Mouse (Mus musculus) natural killer cell, adult 2 months (primary cell): ENCODE data around the gene Tbc1d5.
"Not testable (repeated sequence)": the region's sequence is repeated elsewhere in the genome, so short reads cannot be mapped to it uniquely, and the experiment has no call there.

Source experiments
- DNase-seq, 2 experiments: peaks; one replicate each; pipeline ENCODE4 v3.0.0; 2022; ENCODE audit warnings: low spot score in 2 of 2

Tbc1d5 gene

GRCm38 (mm10) chr17:50741386-50741785 is 437.8 kb downstream of the Tbc1d5 start:
- no peak for DNase-seq

DNA sequence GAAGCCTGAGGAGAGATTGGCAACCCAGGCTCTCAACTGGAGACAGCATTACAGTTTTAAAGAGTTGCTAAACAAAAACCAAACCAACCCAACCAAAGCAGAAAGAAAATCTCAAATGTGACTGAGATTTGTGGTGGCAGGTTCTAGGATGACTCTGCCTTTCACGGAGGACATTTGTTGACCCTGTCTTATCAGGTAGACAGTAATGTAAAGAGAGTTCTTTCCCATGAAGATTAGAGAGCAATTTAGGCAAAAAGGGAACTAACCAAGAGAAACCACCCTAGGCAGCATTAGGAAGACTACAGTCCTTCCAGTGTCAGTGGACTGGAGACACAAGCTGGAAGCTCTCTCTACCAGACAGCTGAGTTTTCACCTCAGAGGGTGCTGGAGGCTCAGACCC is 438.3 kb downstream of the Tbc1d5 start:
- DNase-seq: no peak

- DNase-seq: no peak
These were observed 440.7 kb downstream of the Tbc1d5 start for GRCm38 (mm10) chr17:50738476-50738875.

GRCm38 (mm10) chr17:50737068-50737467 is 442.1 kb downstream of the Tbc1d5 start:
- no peak for DNase-seq

DNA sequence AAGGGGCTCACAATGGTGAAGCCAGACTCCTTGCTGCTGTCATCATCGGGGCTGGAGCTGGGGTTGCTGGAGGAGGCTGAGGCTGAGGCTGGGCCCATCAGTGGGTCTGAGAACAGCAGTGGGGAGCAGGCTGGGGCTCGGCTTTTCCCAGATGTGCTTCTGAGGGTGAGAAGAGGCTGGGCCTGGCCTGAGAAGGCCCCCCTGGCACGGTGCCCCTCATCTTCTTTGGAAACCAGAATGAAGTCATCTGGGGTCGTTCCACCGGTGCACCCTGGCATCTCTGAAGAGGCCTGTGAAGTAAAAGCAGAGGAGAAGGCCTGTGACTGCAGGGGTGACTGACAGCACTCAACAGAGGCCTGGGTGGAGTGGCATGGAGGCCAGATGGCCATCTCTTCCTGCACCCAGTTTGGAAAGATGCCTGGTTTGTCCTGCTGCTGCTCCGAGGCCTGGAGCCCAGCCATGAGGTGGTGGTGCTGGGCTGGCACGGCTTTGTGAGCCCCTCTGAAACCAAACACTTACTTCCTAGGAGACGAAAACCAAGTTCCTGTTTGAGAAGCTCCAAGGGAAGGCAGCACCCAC is 443.1 kb downstream of the Tbc1d5 start:
- no peak for DNase-seq

DNA sequence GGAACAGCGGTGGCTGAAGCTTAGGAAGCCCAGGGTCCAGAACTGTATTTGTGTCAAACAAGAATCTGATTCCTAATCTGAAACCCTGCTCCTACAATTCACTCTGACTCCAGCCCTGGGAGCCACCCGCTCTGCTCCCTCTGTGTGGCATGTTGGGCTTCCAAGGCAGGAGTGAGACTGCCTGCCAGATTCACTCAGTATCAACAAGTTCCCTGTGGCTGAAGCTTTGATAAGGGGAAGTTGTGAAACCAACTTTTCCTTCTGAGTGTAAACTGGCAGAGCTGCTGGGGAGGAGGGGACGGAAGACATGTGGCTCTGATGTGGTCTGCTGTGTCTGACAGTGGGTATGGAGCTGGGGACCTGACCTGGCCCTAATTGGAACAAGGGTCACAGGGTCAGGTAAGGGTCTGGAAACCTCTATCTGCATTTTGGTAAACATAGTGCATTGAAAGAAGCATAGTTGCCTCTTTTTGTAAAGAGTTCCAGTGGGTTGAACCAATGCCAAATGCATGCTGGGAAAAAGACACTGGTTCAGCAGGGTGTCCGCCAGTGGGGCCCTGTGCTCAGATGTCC is 443.7 kb downstream of the Tbc1d5 start:
- no peak for DNase-seq

DNA sequence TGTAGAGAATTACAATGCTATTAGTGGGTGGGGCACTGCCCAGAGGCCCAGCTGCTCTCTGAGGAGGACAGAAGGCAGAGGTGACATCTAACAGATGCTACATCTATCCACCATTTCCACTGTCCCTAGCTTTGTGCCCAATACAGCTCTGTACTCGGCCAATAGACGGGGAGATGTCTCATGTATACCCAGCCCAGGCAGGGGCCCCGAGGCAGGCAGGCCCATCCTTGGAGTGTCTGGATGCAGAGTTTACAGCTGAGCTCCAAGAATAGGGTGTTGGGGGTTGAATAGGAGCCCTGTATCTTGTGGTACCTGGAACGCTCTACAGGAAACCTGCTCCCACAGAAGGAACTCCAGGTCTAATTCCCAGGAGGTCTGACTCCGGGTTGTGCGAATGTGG is 444.4 kb downstream of the Tbc1d5 start:
- DNase-seq: no peak

DNA sequence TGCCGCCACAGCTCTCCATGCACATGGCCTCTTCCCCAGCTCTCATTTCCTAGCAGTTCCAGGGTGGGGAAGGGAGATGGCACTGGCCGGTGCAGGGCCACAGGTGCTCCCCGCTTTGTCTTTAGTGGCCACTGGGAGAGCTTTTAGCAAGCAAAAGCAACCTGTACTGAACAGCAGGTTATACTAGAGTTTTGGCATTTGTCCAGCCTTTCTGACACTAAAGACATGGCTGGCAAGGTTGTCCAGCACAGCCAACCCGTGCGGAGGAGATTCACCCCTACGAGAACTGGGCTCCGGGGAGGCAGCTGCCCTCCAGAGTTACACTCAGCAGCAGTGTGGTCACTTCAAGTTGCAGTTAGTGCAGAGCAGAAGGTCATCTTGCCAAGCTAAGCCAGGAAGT is 445.8 kb downstream of the Tbc1d5 start:
- DNase-seq: no peak

DNA sequence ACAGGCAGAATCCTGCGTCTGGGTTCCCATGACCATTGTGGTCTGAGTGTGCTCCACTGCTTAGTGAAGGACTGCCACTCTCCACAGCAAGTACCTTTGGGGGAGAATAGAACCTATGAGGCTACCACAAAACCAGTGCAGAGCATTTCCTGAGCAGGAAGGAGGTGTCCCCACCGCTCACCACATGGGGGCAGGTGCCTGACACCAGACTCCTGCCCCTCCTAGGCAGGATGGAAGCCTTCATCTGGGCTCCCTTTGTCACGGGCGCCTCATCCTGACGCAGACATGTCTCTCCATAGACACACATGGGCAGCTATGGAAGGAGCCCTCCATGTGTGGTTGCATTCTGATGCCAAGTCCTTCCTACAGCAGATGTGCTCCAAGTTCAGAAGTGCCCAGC is 447.3 kb downstream of the Tbc1d5 start:
- peak; percentile 34 to 44 for DNase-seq

DNA sequence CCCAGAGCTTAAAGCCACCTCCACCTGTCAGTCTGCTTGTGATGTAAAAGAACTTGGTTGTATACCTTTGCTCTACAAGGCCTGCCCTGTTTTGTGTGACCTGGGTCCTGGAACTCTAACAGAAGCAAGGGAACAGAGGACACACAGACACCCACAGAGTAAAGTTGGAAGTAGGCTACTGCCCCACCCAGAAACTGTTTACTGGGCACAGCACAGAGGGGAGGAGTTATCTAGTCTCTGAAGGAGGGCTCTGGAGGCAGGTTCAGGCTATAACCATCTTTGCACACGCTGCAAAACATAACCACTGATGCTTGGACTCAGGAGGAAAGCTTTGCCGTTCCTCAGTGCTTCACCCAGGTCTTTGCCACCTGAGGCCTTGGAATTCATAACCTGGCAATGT is 448.3 kb downstream of the Tbc1d5 start:
- no peak for DNase-seq

DNA sequence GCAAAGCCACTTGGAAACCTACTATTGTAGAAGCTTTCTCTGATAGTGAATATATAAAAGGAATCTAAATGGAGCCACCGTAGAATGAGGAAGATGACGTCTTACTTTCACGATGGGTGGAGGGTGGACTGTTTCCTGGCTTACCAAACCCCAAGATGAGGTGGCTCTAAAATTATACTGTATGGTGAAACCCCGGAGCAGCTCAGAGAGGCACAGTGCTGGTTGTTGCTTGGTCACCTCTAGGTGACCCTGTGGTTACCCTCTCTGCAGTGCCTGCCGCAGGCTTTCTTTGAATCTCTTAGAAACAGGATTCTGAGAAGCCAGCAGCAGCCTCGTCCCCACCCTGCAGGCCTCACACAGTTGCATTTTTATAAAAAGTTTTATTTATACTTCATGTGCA is 449.6 kb downstream of the Tbc1d5 start:
- DNase-seq: peak; percentile 41 to 50

GRCm38 (mm10) chr17:50729031-50729430 is 450.1 kb downstream of the Tbc1d5 start:
- DNase-seq: no peak

- no peak for DNase-seq
These were observed 452.9 kb downstream of the Tbc1d5 start for GRCm38 (mm10) chr17:50726265-50726664.

- DNase-seq: no peak
These were observed 454.8 kb downstream of the Tbc1d5 start for GRCm38 (mm10) chr17:50724376-50724775.

DNA sequence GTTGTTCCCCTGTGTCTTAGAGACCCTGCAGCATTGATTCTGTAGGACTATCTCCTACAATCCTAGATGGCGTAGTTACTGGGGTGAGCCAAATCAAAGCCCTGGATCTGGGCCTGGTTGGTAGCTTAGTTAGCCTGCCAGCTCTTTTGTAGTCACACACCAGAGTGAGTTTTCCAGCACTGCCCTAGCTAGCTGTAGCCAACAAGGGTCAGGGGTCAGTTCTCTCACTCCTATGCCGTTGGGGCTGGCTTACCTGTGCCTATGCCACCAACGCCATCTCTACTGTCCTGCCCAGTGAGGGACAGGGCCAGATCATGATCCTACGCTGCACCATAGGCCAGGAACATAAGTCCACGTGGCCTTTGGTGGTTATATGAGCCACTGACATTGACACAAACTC is 461.6 kb downstream of the Tbc1d5 start:
- DNase-seq: no peak

- no peak for DNase-seq
These were observed 468.5 kb downstream of the Tbc1d5 start for GRCm38 (mm10) chr17:50710497-50711222.

GRCm38 (mm10) chr17:50698410-50698809 is 480.7 kb downstream of the Tbc1d5 start:
- DNase-seq: not testable (repeated sequence)

DNA sequence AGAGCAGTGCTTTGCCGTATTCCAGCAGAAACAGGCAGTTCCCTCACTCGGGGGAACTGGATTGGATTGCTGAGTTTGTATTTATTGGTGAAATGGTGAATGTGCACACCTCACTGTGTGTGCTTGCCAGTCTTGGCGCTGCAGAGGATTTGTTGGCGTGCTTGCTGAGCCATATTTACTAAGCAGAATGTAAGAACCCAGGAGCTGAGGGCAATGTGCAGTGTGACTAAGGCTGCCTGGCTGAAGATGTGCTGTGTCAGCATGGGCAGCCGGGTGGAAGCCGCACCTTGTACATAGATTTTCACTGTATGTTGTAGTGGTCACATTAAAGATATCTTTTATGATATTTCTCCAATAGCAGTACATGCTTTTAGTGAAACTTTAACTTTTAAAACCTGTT is 491.0 kb downstream of the Tbc1d5 start:
- no peak for DNase-seq

DNA sequence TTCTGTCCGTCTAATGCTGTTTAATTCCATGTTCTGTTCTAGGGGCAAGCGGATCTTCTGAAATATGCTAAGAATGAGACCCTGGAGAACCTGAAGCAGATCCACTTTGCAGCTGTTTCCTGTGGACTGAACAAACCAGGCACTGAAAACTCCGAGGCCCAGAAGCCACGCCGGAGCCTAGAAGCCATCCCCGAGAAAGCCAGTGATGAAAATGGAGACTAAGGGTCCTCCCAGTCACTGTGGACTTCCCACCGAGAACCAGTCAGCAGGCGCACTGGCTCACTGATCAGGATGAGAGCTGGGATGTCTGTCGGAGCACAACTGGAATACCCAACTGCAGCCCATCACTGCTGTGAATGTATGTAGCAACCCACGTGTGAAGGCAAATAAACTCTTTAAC is 491.5 kb downstream of the Tbc1d5 start:
- DNase-seq: no peak

DNA sequence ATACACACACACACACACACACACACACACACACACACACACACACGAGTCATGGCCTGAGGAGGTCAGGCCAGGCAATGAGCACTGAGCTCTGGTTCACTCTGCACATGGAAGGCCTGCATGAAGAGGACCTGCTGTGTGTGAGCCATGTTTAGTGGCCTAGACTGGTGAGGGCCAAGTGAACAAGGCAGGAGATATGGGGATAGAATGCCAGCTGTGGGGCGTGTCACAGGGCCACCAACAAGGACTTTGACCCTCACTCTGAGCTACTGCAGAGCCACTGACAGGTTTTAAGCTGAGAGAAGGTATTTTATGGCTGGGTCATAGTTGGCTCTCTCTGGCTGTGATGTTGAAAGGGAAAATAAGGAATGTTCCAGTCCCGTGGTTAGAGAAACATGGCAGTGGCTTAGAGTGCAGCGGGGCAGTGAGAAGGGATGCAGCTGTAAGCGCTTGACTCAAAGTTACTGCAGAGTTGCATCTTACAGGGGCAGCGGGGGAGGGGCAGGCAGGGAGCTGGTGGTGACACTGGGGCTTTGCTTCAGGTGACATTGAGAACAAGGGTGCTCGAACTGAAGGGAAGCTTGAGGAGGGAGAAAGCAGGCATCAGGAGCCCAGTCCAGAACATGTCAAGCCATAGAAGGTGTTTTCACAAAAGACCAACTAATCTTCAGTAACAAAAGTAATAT is 494.0 kb downstream of the Tbc1d5 start:
- DNase-seq: no peak
